Comparison of ENCODE assay signal across 37 mouse cellular contexts in the genomic region with DNA sequence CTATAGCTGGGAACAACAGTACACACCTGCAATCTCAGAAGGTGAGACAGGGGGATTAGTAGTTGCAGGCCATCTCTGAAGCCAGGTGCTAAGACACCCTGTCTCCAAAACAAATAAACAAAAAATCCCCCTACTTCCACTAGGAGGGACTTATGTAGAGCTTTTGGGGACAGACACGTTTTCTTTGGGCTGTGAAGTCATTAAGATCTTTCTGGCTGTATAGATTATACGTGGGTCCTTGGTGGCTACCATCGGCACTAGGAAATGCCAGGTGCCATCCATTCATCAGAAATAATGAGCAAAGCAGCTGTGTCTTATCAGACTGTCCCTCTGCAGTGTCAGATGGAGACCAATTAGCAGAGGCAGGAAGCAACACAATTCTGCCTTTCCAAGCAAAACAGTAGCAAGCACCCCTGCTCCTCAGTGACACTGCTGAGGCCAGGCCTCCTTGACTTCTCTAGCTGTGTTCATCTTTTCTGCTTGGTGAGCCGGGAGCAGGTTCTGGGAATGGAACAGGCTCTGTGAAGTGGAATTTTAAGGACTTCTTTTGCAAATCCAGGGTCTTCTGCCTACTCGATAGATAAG. TPM values are rescaled to one million over a fixed set of nuclear protein-coding genes. Genes with fewer than 3 reads are reported as not detected.
DNase-seq lines count a peak whose midpoint lies in the region; ATAC-seq and TF ChIP-seq lines count a peak whose summit lies in the region.
"Had no signal": no experiment of that assay in that cellular context is flagged by ENCODE, and none has a peak within 500 bp of the region (broad histone marks: within the 10 kb centered on the region; RNA-seq: fewer than 3 reads in every experiment).

No protein-coding gene starts in this region.

- H3K4me3 ChIP-seq in heart, embryonic 10.5 days, result no peak overlapping the region
- no peak overlapping the region for H3K4me3 ChIP-seq in kidney, adult 2 months (ENCODE audit: insufficient read depth, low read depth, low read length)
- no peak overlapping the region for H3K4me3 ChIP-seq in kidney, embryonic 14.5 days (ENCODE audit: low read length)
- H3K4me3 ChIP-seq: heart, adult 2 months; heart, embryonic 13.5 days had no signal

- no peak overlapping the region for H3K4me2 ChIP-seq in kidney, embryonic 14.5 days (replicated peaks; ENCODE audit: low read depth, low read length)
- H3K4me2 ChIP-seq: heart, embryonic 13.5 days had no signal

- H3K9ac ChIP-seq in kidney, embryonic 14.5 days (ENCODE audit: low read depth, low read length), result no peak overlapping the region
- H3K9ac ChIP-seq: heart, embryonic 13.5 days; liver, embryonic 14.5 days had no signal

- peak; percentile 91 for DNase-seq in heart, adult 11 months
- no peak for DNase-seq in heart, embryonic 10.5 days (ENCODE audit: low spot score)
- DNase-seq in kidney, adult 2 months, result peak; percentile 55
- peak; percentile 50 for DNase-seq in kidney, postnatal 10 days
- DNase-seq in cerebellum, adult 8-10 months, result no peak
- no peak for DNase-seq in gastrocnemius, postnatal 25 days
- DNase-seq: adrenal gland, postnatal 25 days; cerebellum, adult 18-20 months; gastrocnemius, postnatal 36 days; heart, adult 2 months; heart, postnatal 10 days; layer of hippocampus, adult 9-11 months; liver; lung, adult 2 months; lung, postnatal 10 days; midbrain, embryonic 14.5 days; right cerebral cortex, adult 18-20 months; right cerebral cortex, postnatal 4 days; thymus, adult 18-20 months; thymus, postnatal 25 days had no signal

- no peak overlapping the region for H3K27ac ChIP-seq in heart, embryonic 10.5 days
- H3K27ac ChIP-seq in kidney, adult 2 months (ENCODE audit: insufficient read depth, low read depth, low read length), result no peak overlapping the region
- H3K27ac ChIP-seq in kidney, embryonic 14.5 days (ENCODE audit: low read depth, low read length), result no peak overlapping the region
- H3K27ac ChIP-seq: heart, adult 2 months; heart, embryonic 13.5 days; liver, embryonic 14.5 days; macrophage; stomach, postnatal 0 days had no signal

- no peak for TF ChIP-seq POLR2A in kidney, adult 2 months (IDR thresholded peaks at IDR 0.05; ENCODE audit: low read depth, low read length)

- H3K36me3 ChIP-seq in heart, embryonic 10.5 days, result peaks cover 21% of the 10 kb centered on the region
- no peaks in the 10 kb centered on the region for H3K36me3 ChIP-seq in kidney, adult 2 months (ENCODE audit: control insufficient read depth, insufficient read depth, low read length)
- peaks cover 21% of the 10 kb centered on the region for H3K36me3 ChIP-seq in kidney, embryonic 14.5 days (ENCODE audit: control insufficient read depth, insufficient read depth, low read length)

- no peak for TF ChIP-seq CTCF in kidney, adult 2 months (conservative IDR thresholded peaks at IDR 0.05; ENCODE audit: insufficient read depth, insufficient read length, low read depth, low read length)

- no peaks in the 10 kb centered on the region for H3K9me3 ChIP-seq in heart, embryonic 10.5 days
- no peaks in the 10 kb centered on the region for H3K9me3 ChIP-seq in kidney, embryonic 14.5 days (ENCODE audit: control insufficient read depth, low read length)
- H3K9me3 ChIP-seq: heart, embryonic 13.5 days had no signal

- no peak for ATAC-seq in kidney, embryonic 14.5 days (ENCODE audit: low FRiP score, low TSS enrichment)

- H3K27me3 ChIP-seq in heart, embryonic 10.5 days (ENCODE audit: insufficient read depth, poor library complexity, severe bottlenecking), result no peaks in the 10 kb centered on the region
- no peaks in the 10 kb centered on the region for H3K27me3 ChIP-seq in kidney, adult 2 months (replicated peaks; ENCODE audit: control insufficient read depth, insufficient read depth, low read length)
- H3K27me3 ChIP-seq in kidney, embryonic 14.5 days (ENCODE audit: control insufficient read depth, insufficient read depth, low read length), result no peaks in the 10 kb centered on the region
- H3K27me3 ChIP-seq: heart, embryonic 13.5 days had no signal

- H3K4me1 ChIP-seq in heart, embryonic 10.5 days, result peaks cover 13% of the 10 kb centered on the region
- no peaks in the 10 kb centered on the region; the same call in 1 of the 2 replicates for H3K4me1 ChIP-seq in kidney, adult 2 months (ENCODE audit: control insufficient read depth, insufficient read depth, low read length)
- H3K4me1 ChIP-seq in kidney, embryonic 14.5 days (ENCODE audit: control insufficient read depth, insufficient read depth, low read length), result peaks cover 10% of the 10 kb centered on the region; the same call in 1 of the 2 replicates

- WGBS in heart, embryonic 10.5 days, result 43% methylated on average over 5 of the region's 5 CpGs
- WGBS in kidney, adult 2 months, result 46% methylated on average over 5 of the region's 5 CpGs
- WGBS in kidney, embryonic 14.5 days, result 27% methylated on average over 5 of the region's 5 CpGs

RNA-seq across cellular contexts. Expression of gene Dtx2, which starts 1.1 kb away (rescaled TPM):
- 36.0 and 37.6 TPM in 2 replicates for polyA plus RNA-seq in heart, embryonic 10.5 days (2016; fragmentation: Nextera tagmentation; extraction: Ambion mirVana)
- 16.3 and 16.7 TPM in 2 replicates for polyA plus RNA-seq in kidney, adult 2 months (2012; rRNA removed)
- polyA plus RNA-seq in kidney, embryonic 14.5 days (2014; fragmentation: Nextera tagmentation; extraction: Ambion mirVana), result 24.0 and 26.6 TPM in 2 replicates
- total RNA-seq in gastrocnemius, postnatal 25 days (2021), result 1 to 10 TPM; 5.9 to 7.3 TPM

RNA-seq across cellular contexts. Expression of gene Zp3, which starts 13.6 kb away (rescaled TPM):
- polyA plus RNA-seq in heart, embryonic 10.5 days (2016; fragmentation: Nextera tagmentation; extraction: Ambion mirVana), result not detected in 2 replicates
- 0.08 TPM in 1 of 2 replicates, not detected in the other for polyA plus RNA-seq in kidney, adult 2 months (2012; rRNA removed)
- 0.29 TPM in 1 of 2 replicates, not detected in the other for polyA plus RNA-seq in kidney, embryonic 14.5 days (2014; fragmentation: Nextera tagmentation; extraction: Ambion mirVana)
- total RNA-seq in gastrocnemius, postnatal 25 days (2021), result not detected
- total RNA-seq: adrenal gland, adult 18-20 months; adrenal gland, postnatal 25 days; gastrocnemius, postnatal 36 days; heart, adult 2 months; heart, postnatal 10 days; hematopoietic stem cell, adult 5-6 weeks; left cerebral cortex, postnatal 14 days; megakaryocyte-erythroid progenitor cell, adult 5-6 weeks; MEL; monocyte, adult 5-6 weeks; neutrophil, adult 5-6 weeks had no signal
- polyA plus RNA-seq: cortical plate, adult 2 months; embryonic facial prominence, embryonic 11.5 days; heart, adult 2 months; limb, embryonic 11.5 days; liver, embryonic 14.5 days; macrophage; midbrain, embryonic 14.5 days; spleen, adult 2 months; stomach, postnatal 0 days had no signal

RNA-seq across cellular contexts. Expression of gene Ssc4d, which starts 19.1 kb away (rescaled TPM):
- 2.3 and 5.2 TPM in 2 replicates for polyA plus RNA-seq in heart, embryonic 10.5 days (2016; fragmentation: Nextera tagmentation; extraction: Ambion mirVana)
- 4.3 and 5.0 TPM in 2 replicates for polyA plus RNA-seq in kidney, adult 2 months (2012; rRNA removed)
- 10.2 and 10.3 TPM in 2 replicates for polyA plus RNA-seq in kidney, embryonic 14.5 days (2014; fragmentation: Nextera tagmentation; extraction: Ambion mirVana)
- total RNA-seq in gastrocnemius, postnatal 25 days (2021), result 1 to 10 TPM in 1 of 2 experiments, under 1 TPM in 1; 0.67 to 1.2 TPM

RNA-seq across cellular contexts. Expression of gene Upk3b, which starts 44.8 kb away (rescaled TPM):
- 78.3 and 81.2 TPM in 2 replicates for polyA plus RNA-seq in heart, embryonic 10.5 days (2016; fragmentation: Nextera tagmentation; extraction: Ambion mirVana)
- 7.7 and 8.1 TPM in 2 replicates for polyA plus RNA-seq in kidney, adult 2 months (2012; rRNA removed)
- polyA plus RNA-seq in kidney, embryonic 14.5 days (2014; fragmentation: Nextera tagmentation; extraction: Ambion mirVana), result 0.85 and 0.99 TPM in 2 replicates
- under 1 TPM in 1 of 2 experiments, not detected in 1; 0.11 TPM for total RNA-seq in gastrocnemius, postnatal 25 days (2021)
- total RNA-seq: gastrocnemius, postnatal 36 days; hematopoietic stem cell, adult 5-6 weeks; left cerebral cortex, postnatal 14 days; megakaryocyte-erythroid progenitor cell, adult 5-6 weeks; MEL; monocyte, adult 5-6 weeks; neutrophil, adult 5-6 weeks had no signal
- polyA plus RNA-seq: cortical plate, adult 2 months; forebrain, embryonic 14.5 days; macrophage; midbrain, embryonic 14.5 days had no signal

RNA-seq across cellular contexts. Expression of gene Ywhag, which starts 59.1 kb away (rescaled TPM):
- 202 and 227 TPM in 2 replicates for polyA plus RNA-seq in heart, embryonic 10.5 days (2016; fragmentation: Nextera tagmentation; extraction: Ambion mirVana)
- polyA plus RNA-seq in kidney, adult 2 months (2012; rRNA removed), result 47.9 and 57.1 TPM in 2 replicates
- 90.2 and 105 TPM in 2 replicates for polyA plus RNA-seq in kidney, embryonic 14.5 days (2014; fragmentation: Nextera tagmentation; extraction: Ambion mirVana)
- 100 to 1,000 TPM; 282 to 288 TPM for total RNA-seq in gastrocnemius, postnatal 25 days (2021)

Comparison
In these comparisons a context has a peak if more than half of its experiments do, and no peak if none do; other contexts are left out.
1. DNase-seq: peak in heart, adult 11 months (single experiment), kidney, adult 2 months (single experiment) and kidney, postnatal 10 days (single experiment); none in heart, embryonic 10.5 days (single experiment), cerebellum, adult 8-10 months (single experiment) and gastrocnemius, postnatal 25 days (single experiment).